ENCODE assay signal across 13 mouse cellular contexts in the genomic region with DNA sequence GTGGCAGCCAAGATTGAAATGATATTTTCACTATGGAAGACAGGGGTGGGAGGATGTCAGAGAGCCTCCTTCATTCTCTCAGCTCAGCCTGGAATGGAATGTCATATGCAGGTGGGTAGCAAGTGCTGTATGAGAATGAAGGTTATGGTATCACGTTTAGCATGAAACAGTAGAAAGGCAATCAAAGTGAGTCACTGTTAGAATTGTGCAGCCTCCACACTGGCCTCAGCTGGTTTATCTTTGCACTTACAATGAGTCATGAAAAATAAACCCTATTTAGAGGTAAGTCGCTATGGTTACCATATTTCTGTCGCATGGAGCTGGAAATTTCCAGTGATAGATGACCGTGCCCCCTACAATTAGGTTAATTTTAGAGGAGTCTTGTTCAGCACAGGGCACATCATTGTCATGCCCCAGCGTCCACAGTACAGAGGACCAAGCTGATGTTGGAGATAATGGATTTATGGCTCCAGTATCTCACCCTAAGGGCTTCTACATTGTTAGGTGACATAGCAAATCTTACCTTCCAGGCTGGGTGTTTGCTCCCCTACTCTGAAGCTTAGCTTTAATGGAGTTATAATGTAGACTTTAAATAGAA.
DNase-seq lines count a peak whose midpoint lies in the region; ATAC-seq and TF ChIP-seq lines count a peak whose summit lies in the region.
"Had no signal": no experiment of that assay in that cellular context is flagged by ENCODE, and none has a peak within 500 bp of the region (broad histone marks: within the 10 kb centered on the region; RNA-seq: fewer than 3 reads in every experiment).

No protein-coding gene starts in this region.

- no peak for TF ChIP-seq EP300 in stomach, postnatal 0 days (optimal IDR thresholded peaks at IDR 0.05)

- no peak for ATAC-seq in forebrain, embryonic 13.5 days
- no peak for ATAC-seq in forebrain, embryonic 14.5 days
- no peak for ATAC-seq in neural tube, embryonic 14.5 days (ENCODE audit: low read depth)
- ATAC-seq in stomach, postnatal 0 days (ENCODE audit: low FRiP score, low TSS enrichment): peak; percentile 92
- ATAC-seq: Patski had no signal

- H3K9me3 ChIP-seq in forebrain, embryonic 13.5 days (replicated peaks): no peaks in the 10 kb centered on the region
- H3K9me3 ChIP-seq in forebrain, embryonic 14.5 days (replicated peaks; ENCODE audit: control insufficient read depth, low read length): no peaks in the 10 kb centered on the region
- no peaks in the 10 kb centered on the region for H3K9me3 ChIP-seq in neural tube, embryonic 14.5 days (ENCODE audit: control insufficient read depth, low read length)
- H3K9me3 ChIP-seq in stomach, postnatal 0 days (ENCODE audit: control insufficient read depth, low read length): no peaks in the 10 kb centered on the region
- H3K9me3 ChIP-seq: embryonic facial prominence, embryonic 12.5 days; limb, embryonic 10.5 days had no signal

- H3K27me3 ChIP-seq in forebrain, embryonic 13.5 days: no peaks in the 10 kb centered on the region
- H3K27me3 ChIP-seq in forebrain, embryonic 14.5 days (replicated peaks; ENCODE audit: control insufficient read depth, insufficient read depth, low read length): no peaks in the 10 kb centered on the region
- no peaks in the 10 kb centered on the region for H3K27me3 ChIP-seq in neural tube, embryonic 14.5 days (ENCODE audit: control insufficient read depth, insufficient read depth, low read length)
- no peaks in the 10 kb centered on the region for H3K27me3 ChIP-seq in stomach, postnatal 0 days (ENCODE audit: control insufficient read depth, insufficient read depth, low read length)
- H3K27me3 ChIP-seq: embryonic facial prominence, embryonic 12.5 days had no signal

- no peaks in the 10 kb centered on the region for H3K36me3 ChIP-seq in forebrain, embryonic 13.5 days (ENCODE audit: poor library complexity, severe bottlenecking)
- no peaks in the 10 kb centered on the region for H3K36me3 ChIP-seq in forebrain, embryonic 14.5 days (ENCODE audit: control insufficient read depth, insufficient read depth, low read length)
- no peaks in the 10 kb centered on the region for H3K36me3 ChIP-seq in neural tube, embryonic 14.5 days (ENCODE audit: control insufficient read depth, insufficient read depth, low read length)
- H3K36me3 ChIP-seq in stomach, postnatal 0 days (ENCODE audit: control insufficient read depth, insufficient read depth, low read length): no peaks in the 10 kb centered on the region
- H3K36me3 ChIP-seq: embryonic facial prominence, embryonic 12.5 days; limb, embryonic 10.5 days had no signal

- H3K4me3 ChIP-seq in forebrain, embryonic 13.5 days: no peak overlapping the region
- no peak overlapping the region for H3K4me3 ChIP-seq in forebrain, embryonic 14.5 days (ENCODE audit: low read depth, low read length)
- no peak overlapping the region for H3K4me3 ChIP-seq in neural tube, embryonic 14.5 days (ENCODE audit: low read depth, low read length)
- H3K4me3 ChIP-seq in stomach, postnatal 0 days (ENCODE audit: low read depth, low read length): no peak overlapping the region
- H3K4me3 ChIP-seq: embryonic facial prominence, embryonic 12.5 days; limb, embryonic 10.5 days had no signal

- no peak overlapping the region for H3K4me2 ChIP-seq in forebrain, embryonic 13.5 days
- H3K4me2 ChIP-seq in forebrain, embryonic 14.5 days (ENCODE audit: low read length): no peak overlapping the region
- H3K4me2 ChIP-seq in neural tube, embryonic 14.5 days (ENCODE audit: low read depth, low read length): no peak overlapping the region
- H3K4me2 ChIP-seq in stomach, postnatal 0 days (replicated peaks; ENCODE audit: low read depth): no peak overlapping the region
- H3K4me2 ChIP-seq: embryonic facial prominence, embryonic 12.5 days; heart, embryonic 11.5 days had no signal

- H3K9ac ChIP-seq in forebrain, embryonic 13.5 days: no peak overlapping the region
- no peak overlapping the region for H3K9ac ChIP-seq in forebrain, embryonic 14.5 days (ENCODE audit: low read length)
- no peak overlapping the region for H3K9ac ChIP-seq in neural tube, embryonic 14.5 days (replicated peaks; ENCODE audit: low read depth, low read length)
- no peak overlapping the region for H3K9ac ChIP-seq in stomach, postnatal 0 days (ENCODE audit: low read length)
- H3K9ac ChIP-seq: embryonic facial prominence, embryonic 12.5 days had no signal

- H3K4me1 ChIP-seq in forebrain, embryonic 13.5 days: peaks cover 24% of the 10 kb centered on the region
- H3K4me1 ChIP-seq in forebrain, embryonic 14.5 days (ENCODE audit: control insufficient read depth, insufficient read depth, low read length): peaks cover 6% of the 10 kb centered on the region; the same call in 1 of the 2 replicates
- 0 out of 2 replicates have a peak, but pooled peaks cover 8% of the 10 kb centered on the region for H3K4me1 ChIP-seq in neural tube, embryonic 14.5 days (ENCODE audit: control insufficient read depth, insufficient read depth, low read length)
- no peaks in the 10 kb centered on the region for H3K4me1 ChIP-seq in stomach, postnatal 0 days (replicated peaks; ENCODE audit: control insufficient read depth, insufficient read depth)
- H3K4me1 ChIP-seq: embryonic facial prominence, embryonic 12.5 days; limb, embryonic 10.5 days had no signal

- TF ChIP-seq CTCF in stomach, postnatal 0 days (IDR thresholded peaks at IDR 0.05; ENCODE audit: low read depth): no peak

- H3K27ac ChIP-seq in forebrain, embryonic 13.5 days: peak overlapping the region; percentile 40; the same call in 1 of the 2 replicates
- H3K27ac ChIP-seq in forebrain, embryonic 14.5 days (ENCODE audit: low read depth, low read length): no peak overlapping the region
- peak overlapping the region; percentile 44; the same call in 1 of the 2 replicates for H3K27ac ChIP-seq in neural tube, embryonic 14.5 days (ENCODE audit: low read depth, low read length)
- H3K27ac ChIP-seq in stomach, postnatal 0 days (replicated peaks): no peak overlapping the region
- H3K27ac ChIP-seq: embryonic facial prominence, embryonic 12.5 days; limb, embryonic 10.5 days had no signal

- 67% methylated on average over 5 of the region's 5 CpGs for WGBS in forebrain, embryonic 13.5 days
- 83% methylated on average over 5 of the region's 5 CpGs for WGBS in forebrain, embryonic 14.5 days
- WGBS in neural tube, embryonic 14.5 days: 37% methylated on average over 5 of the region's 5 CpGs
- 58% methylated on average over 5 of the region's 5 CpGs for WGBS in stomach, postnatal 0 days

- no peak for DNase-seq in forebrain, embryonic 14.5 days (ENCODE audit: low spot score)
- no peak for DNase-seq in neural tube, embryonic 10.5 days (ENCODE audit: extremely low spot score, low spot score)
- peak; percentile 66 for DNase-seq in layer of hippocampus, adult 9-11 months
- peak; percentile 22 for DNase-seq in stomach, postnatal 0 days (ENCODE audit: low spot score)
- DNase-seq in embryo, embryonic 9.5 days (ENCODE audit: extremely low spot score): no peak
- DNase-seq in ovary, postnatal 14 days (ENCODE audit: low spot score): no peak
- DNase-seq: lung, adult 2 months had no signal

Comparison
In these comparisons a context has a peak if more than half of its experiments do, and no peak if none do; other contexts are left out.
1. H3K27ac ChIP-seq: peak in forebrain, embryonic 13.5 days (single experiment) and neural tube, embryonic 14.5 days (single experiment); none in forebrain, embryonic 14.5 days (single experiment) and stomach, postnatal 0 days (single experiment).
2. DNase-seq: peak in layer of hippocampus, adult 9-11 months (single experiment) and stomach, postnatal 0 days (single experiment); none in forebrain, embryonic 14.5 days (single experiment), neural tube, embryonic 10.5 days (single experiment), embryo, embryonic 9.5 days (single experiment) and ovary, postnatal 14 days (single experiment).